Mouse (Mus musculus): ENCODE data around the gene Nhlrc1. TPM values are rescaled to one million over a fixed set of nuclear protein-coding genes. Genes with fewer than 3 reads are reported as not detected.

Gene Nhlrc1
- total RNA-seq (2014; rRNA removed; ENCODE audit: low replicate concordance) (7.1 and 10.2 TPM in 2 replicates), polyA plus RNA-seq (2015; fragmentation: Nextera tagmentation; extraction: Ambion mirVana) (3.7 and 5.2 TPM in 2 replicates)

GRCm38 (mm10) chr13:47014334-47015194, at the start of gene Nhlrc1:
Gene Nhlrc1, minus strand, starts transcription at chr13:47014850.
- Histone ChIP-seq H3K27me3 (ENCODE audit: control insufficient read depth, insufficient read depth, low read length) (no peaks in the 10 kb centered on the region), H3K9ac (replicated peaks; ENCODE audit: low read depth, low read length) (peak within 1 kb of the TSS; percentile 50), H3K9me3 (replicated peaks; ENCODE audit: control insufficient read depth, low read length) (0 out of 2 replicates have a peak, but pooled peaks cover 6% of the 10 kb centered on the region), H3K4me2 (ENCODE audit: low read depth, low read length) (peak within 1 kb of the TSS; percentile 95), H3K36me3 (replicated peaks; ENCODE audit: control insufficient read depth, insufficient read depth, low read length) (no peaks in the 10 kb centered on the region), H3K27ac (ENCODE audit: low read depth) (no peak within 1 kb of the TSS), H3K4me3 (ENCODE audit: low read depth, low read length) (peak within 1 kb of the TSS; percentile 58), H3K4me1 (ENCODE audit: control insufficient read depth, insufficient read depth) (peaks cover 5% of the 10 kb centered on the region; the same call in 1 of the 2 replicates)
- no peak for TF ChIP-seq EP300 (IDR thresholded peaks at IDR 0.05; ENCODE audit: low read depth)
- TF ChIP-seq CTCF (IDR thresholded peaks at IDR 0.05; ENCODE audit: low read depth), result peak; percentile 90
- peak; percentile 85 for ATAC-seq (ENCODE audit: insufficient read depth, low read depth)
- 4% methylated on average over 71 of the region's 73 CpGs for WGBS
- peak; percentile 63 for DNase-seq (ENCODE audit: low spot score)

- no peak overlapping the region for H3K4me3 ChIP-seq (ENCODE audit: low read depth, low read length)
Measured at GRCm38 (mm10) chr13:47063985-47064760, 49.5 kb upstream of the Nhlrc1 start.

GRCm38 (mm10) chr13:47062756-47063155, 48.1 kb upstream of the Nhlrc1 start:
- Histone ChIP-seq H3K27ac (ENCODE audit: low read depth) (no peak overlapping the region), H3K9ac (replicated peaks; ENCODE audit: low read depth, low read length) (no peak overlapping the region), H3K36me3 (replicated peaks; ENCODE audit: control insufficient read depth, insufficient read depth, low read length) (peaks cover 30% of the 10 kb centered on the region), H3K4me2 (ENCODE audit: low read depth, low read length) (no peak overlapping the region), H3K4me3 (ENCODE audit: low read depth, low read length) (no peak overlapping the region), H3K4me1 (ENCODE audit: control insufficient read depth, insufficient read depth) (no peaks in the 10 kb centered on the region), H3K27me3 (ENCODE audit: control insufficient read depth, insufficient read depth, low read length) (no peaks in the 10 kb centered on the region), H3K9me3 (replicated peaks; ENCODE audit: control insufficient read depth, low read length) (no peaks in the 10 kb centered on the region)
- DNase-seq (ENCODE audit: low spot score) (no peak), ATAC-seq (ENCODE audit: insufficient read depth, low read depth) (no peak)
- whole genome bisulfite sequencing, result 94% methylated on average over 17 of the region's 17 CpGs
- no peak for TF ChIP-seq EP300 (IDR thresholded peaks at IDR 0.05; ENCODE audit: low read depth)
- TF ChIP-seq CTCF (IDR thresholded peaks at IDR 0.05; ENCODE audit: low read depth), result no peak

More at GRCm38 (mm10) chr13:47063985-47064760, 49.5 kb upstream of the Nhlrc1 start:
- Histone ChIP-seq H3K4me1 (ENCODE audit: control insufficient read depth, insufficient read depth) (no peaks in the 10 kb centered on the region), H3K9ac (replicated peaks; ENCODE audit: low read depth, low read length) (no peak overlapping the region), H3K27ac (ENCODE audit: low read depth) (no peak overlapping the region), H3K27me3 (ENCODE audit: control insufficient read depth, insufficient read depth, low read length) (no peaks in the 10 kb centered on the region), H3K4me2 (ENCODE audit: low read depth, low read length) (no peak overlapping the region), H3K36me3 (replicated peaks; ENCODE audit: control insufficient read depth, insufficient read depth, low read length) (peaks cover 31% of the 10 kb centered on the region), H3K9me3 (replicated peaks; ENCODE audit: control insufficient read depth, low read length) (no peaks in the 10 kb centered on the region)
- 61% methylated on average over 15 of the region's 15 CpGs for WGBS
- no peak for ATAC-seq (ENCODE audit: insufficient read depth, low read depth)
- DNase-seq (ENCODE audit: low spot score), result no peak
- TF ChIP-seq EP300 (IDR thresholded peaks at IDR 0.05; ENCODE audit: low read depth), result no peak
- TF ChIP-seq CTCF (IDR thresholded peaks at IDR 0.05; ENCODE audit: low read depth), result no peak

- H3K36me3 ChIP-seq (replicated peaks; ENCODE audit: control insufficient read depth, insufficient read depth, low read length), result peaks cover 47% of the 10 kb centered on the region
- 88% methylated on average over 5 of the region's 5 CpGs for WGBS
- TF ChIP-seq CTCF (IDR thresholded peaks at IDR 0.05; ENCODE audit: low read depth), result no peak
- no peak for TF ChIP-seq EP300 (IDR thresholded peaks at IDR 0.05; ENCODE audit: low read depth)
- H3K27me3 ChIP-seq (ENCODE audit: control insufficient read depth, insufficient read depth, low read length), result no peaks in the 10 kb centered on the region
- DNase-seq (ENCODE audit: low spot score) (no peak), ATAC-seq (ENCODE audit: insufficient read depth, low read depth) (no peak)
- no peak overlapping the region for H3K4me2 ChIP-seq (ENCODE audit: low read depth, low read length)
- H3K4me3 ChIP-seq (ENCODE audit: low read depth, low read length), result no peak overlapping the region
- no peaks in the 10 kb centered on the region for H3K4me1 ChIP-seq (ENCODE audit: control insufficient read depth, insufficient read depth)
- no peak overlapping the region for H3K27ac ChIP-seq (ENCODE audit: low read depth)
- H3K9me3 ChIP-seq (replicated peaks; ENCODE audit: control insufficient read depth, low read length), result no peaks in the 10 kb centered on the region
- H3K9ac ChIP-seq (replicated peaks; ENCODE audit: low read depth, low read length), result no peak overlapping the region
Measured at GRCm38 (mm10) chr13:47056781-47057180, 42.1 kb upstream of the Nhlrc1 start.

- H3K9ac ChIP-seq (replicated peaks; ENCODE audit: low read depth, low read length), result no peak overlapping the region
- 73% methylated on average over 11 of the region's 11 CpGs for WGBS
- H3K36me3 ChIP-seq (replicated peaks; ENCODE audit: control insufficient read depth, insufficient read depth, low read length), result peaks cover 44% of the 10 kb centered on the region
- H3K4me3 ChIP-seq (ENCODE audit: low read depth, low read length), result no peak overlapping the region
- no peak for DNase-seq (ENCODE audit: low spot score)
- TF ChIP-seq CTCF (IDR thresholded peaks at IDR 0.05; ENCODE audit: low read depth), result no peak
- TF ChIP-seq EP300 (IDR thresholded peaks at IDR 0.05; ENCODE audit: low read depth), result no peak
- no peak overlapping the region for H3K27ac ChIP-seq (ENCODE audit: low read depth)
- H3K9me3 ChIP-seq (replicated peaks; ENCODE audit: control insufficient read depth, low read length), result no peaks in the 10 kb centered on the region
- H3K4me2 ChIP-seq (ENCODE audit: low read depth, low read length), result no peak overlapping the region
- ATAC-seq (ENCODE audit: insufficient read depth, low read depth), result no peak
- H3K4me1 ChIP-seq (ENCODE audit: control insufficient read depth, insufficient read depth), result no peaks in the 10 kb centered on the region
- H3K27me3 ChIP-seq (ENCODE audit: control insufficient read depth, insufficient read depth, low read length), result no peaks in the 10 kb centered on the region
Measured at GRCm38 (mm10) chr13:47056126-47056525, 41.5 kb upstream of the Nhlrc1 start.
